Mouse (Mus musculus) ES-E14 (cell line): Measurements from ENCODE around the gene Ube4b.

Source experiments
- CHD2 ChIP-seq: IDR thresholded peaks from 2 replicates; pipeline ENCODE4 v1.6.1; 2014; ENCODE audit warnings: mild to moderate bottlenecking, low read depth, low read length, inconsistent platforms
- HCFC1 ChIP-seq: IDR thresholded peaks from 2 replicates; pipeline ENCODE4 v1.6.1; 2012; ENCODE audit warnings: low read length, inconsistent platforms, borderline replicate concordance; ENCODE audit not compliant: insufficient read depth
- MAFK ChIP-seq: IDR thresholded peaks from 2 replicates; pipeline ENCODE4 v1.6.1; 2014; ENCODE audit warnings: mild to moderate bottlenecking, low read depth, low read length, inconsistent platforms; ENCODE audit not compliant: insufficient read depth
- ZC3H11A ChIP-seq: IDR thresholded peaks from 2 replicates; pipeline ENCODE4 v1.6.1; 2012; ENCODE audit warnings: low read depth, mild to moderate bottlenecking, inconsistent platforms, low read length, borderline replicate concordance
- ZNF384 ChIP-seq: IDR thresholded peaks from 2 replicates; pipeline ENCODE4 v1.6.1; 2012; ENCODE audit warnings: low read depth, low read length, inconsistent platforms

- no peak for TF ChIP-seq CHD2
- no peak for TF ChIP-seq MAFK
- TF ChIP-seq HCFC1: no peak
- no peak for TF ChIP-seq ZNF384
- no peak for TF ChIP-seq ZC3H11A
Measured at GRCm38 (mm10) chr4:149376034-149376433, 50.5 kb downstream of the Ube4b start.
